Mouse (Mus musculus) neural tube, embryonic 12.5 days (tissue): ENCODE data around the gene Ap5b1. TPM values are rescaled to one million over a fixed set of nuclear protein-coding genes. Genes with fewer than 3 reads are reported as not detected.

Experiments
- ATAC-seq: fragments of 200-750 bp; cut with Nextera tagmentation; 2 replicates; pipeline ENCODE4 v1.8.0; 2017; ENCODE audit warnings: low read depth, mild to moderate bottlenecking, moderate TSS enrichment, moderate library complexity; ENCODE audit not compliant: low FRiP score
- H3K27ac ChIP-seq: fragments of 300-500 bp; sonication (generic); 2 replicates; pipeline ENCODE4 v1.5.1; 2016
- H3K27me3 ChIP-seq: fragments of 300-500 bp; sonication (generic); replicated peaks from 2 replicates; pipeline ENCODE4 v1.6.1; 2016; ENCODE audit warnings: mild to moderate bottlenecking
- H3K36me3 ChIP-seq: fragments of 300-500 bp; sonication (generic); 2 replicates; pipeline ENCODE4 v1.6.1; 2016; ENCODE audit warnings: mild to moderate bottlenecking
- H3K4me1 ChIP-seq: fragments of 300-500 bp; sonication (generic); 2 replicates; pipeline ENCODE4 v1.6.1; 2016
- H3K4me2 ChIP-seq: fragments of 300-500 bp; sonication (generic); replicated peaks from 2 replicates; pipeline ENCODE4 v1.6.1; 2016; ENCODE audit warnings: mild to moderate bottlenecking
- H3K4me3 ChIP-seq: fragments of 300-500 bp; sonication (generic); 2 replicates; pipeline ENCODE4 v1.5.1; 2016
- H3K9ac ChIP-seq: fragments of 300-500 bp; sonication (generic); 2 replicates; pipeline ENCODE4 v1.6.1; 2016; ENCODE audit warnings: mild to moderate bottlenecking
- H3K9me3 ChIP-seq: fragments of 300-500 bp; sonication (generic); 2 replicates; pipeline ENCODE4 v1.6.1; 2016; ENCODE audit warnings: mild to moderate bottlenecking
- WGBS: fragments of 180-500 bp; shearing (Covaris S2); methylation state at CpG from one replicate; pipeline ENCODE4 v1.1.7; 2016; 5-methylcytosine and 5-hydroxymethylcytosine counted together
- polyA plus RNA-seq: library from polyadenylated mRNA; unstranded; fragments of >200 nt; fragmentation: Nextera tagmentation; extraction: Ambion mirVana; gene quantifications from 2 replicates; pipeline ENCODE4 v1.2.1, GENCODE M21; 2016

The Ap5b1 gene
- 2.5 and 2.8 TPM in 2 replicates for polyA plus RNA-seq

- peaks cover 17% of the 10 kb centered on the region for H3K4me1 ChIP-seq
- H3K9ac ChIP-seq = peak within 1 kb of the TSS; percentile 76
- ATAC-seq = peak; percentile 90
- H3K27ac ChIP-seq = peak within 1 kb of the TSS; percentile 71
- peak within 1 kb of the TSS; percentile 93 for H3K4me2 ChIP-seq
- no peaks in the 10 kb centered on the region for H3K9me3 ChIP-seq
- H3K36me3 ChIP-seq = no peaks in the 10 kb centered on the region; the same call in none of the 2 replicates
- H3K4me3 ChIP-seq = peak within 1 kb of the TSS; percentile 79
- peaks cover 49% of the 10 kb centered on the region for H3K27me3 ChIP-seq
- WGBS = under 1% methylated on average over 102 of the region's 102 CpGs
These were observed at the start of gene Ap5b1 for GRCm38 (mm10) chr19:5567534-5568469. Gene Ap5b1 (plus strand): TSS chr19:5568025.

DNA sequence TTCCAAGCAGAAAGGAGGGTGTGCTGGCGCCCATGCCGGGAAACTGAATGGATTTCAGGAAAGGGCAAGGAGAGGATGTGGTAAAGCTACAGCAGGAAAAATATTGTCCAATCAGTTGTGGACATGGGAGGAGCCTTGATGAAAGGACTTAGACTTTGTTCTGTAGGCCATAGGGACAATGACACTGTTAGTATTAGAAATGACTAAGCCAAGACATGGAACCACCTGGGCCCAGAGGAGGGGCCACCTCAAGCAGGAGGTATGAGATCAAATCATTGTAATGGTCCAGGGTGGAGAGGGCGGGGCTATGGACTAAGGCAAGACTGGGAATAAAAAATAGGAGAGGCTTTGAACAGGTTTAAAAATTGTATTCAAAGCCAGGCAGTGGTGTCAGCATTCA is 49.1 kb upstream of the Ap5b1 start:
- H3K9me3 ChIP-seq = no peaks in the 10 kb centered on the region
- H3K4me2 ChIP-seq = no peak overlapping the region
- 90% methylated on average over 3 of the region's 3 CpGs for WGBS
- no peaks in the 10 kb centered on the region for H3K4me1 ChIP-seq
- no peaks in the 10 kb centered on the region for H3K36me3 ChIP-seq
- no peak overlapping the region for H3K4me3 ChIP-seq
- H3K27ac ChIP-seq = no peak overlapping the region
- H3K9ac ChIP-seq = no peak overlapping the region
- ATAC-seq = no peak
- H3K27me3 ChIP-seq = no peaks in the 10 kb centered on the region

- Histone ChIP-seq H3K4me1 (0 out of 2 replicates have a peak, but pooled peaks cover 4% of the 10 kb centered on the region), H3K9me3 (no peaks in the 10 kb centered on the region), H3K36me3 (no peaks in the 10 kb centered on the region), H3K27ac (no peak overlapping the region), H3K27me3 (no peaks in the 10 kb centered on the region), H3K9ac (no peak overlapping the region), H3K4me2 (no peak overlapping the region), H3K4me3 (no peak overlapping the region)
- ATAC-seq = no peak
- WGBS = 75% methylated on average over 5 of the region's 5 CpGs
These were observed 42.6 kb upstream of the Ap5b1 start for GRCm38 (mm10) chr19:5525204-5525603.

DNA sequence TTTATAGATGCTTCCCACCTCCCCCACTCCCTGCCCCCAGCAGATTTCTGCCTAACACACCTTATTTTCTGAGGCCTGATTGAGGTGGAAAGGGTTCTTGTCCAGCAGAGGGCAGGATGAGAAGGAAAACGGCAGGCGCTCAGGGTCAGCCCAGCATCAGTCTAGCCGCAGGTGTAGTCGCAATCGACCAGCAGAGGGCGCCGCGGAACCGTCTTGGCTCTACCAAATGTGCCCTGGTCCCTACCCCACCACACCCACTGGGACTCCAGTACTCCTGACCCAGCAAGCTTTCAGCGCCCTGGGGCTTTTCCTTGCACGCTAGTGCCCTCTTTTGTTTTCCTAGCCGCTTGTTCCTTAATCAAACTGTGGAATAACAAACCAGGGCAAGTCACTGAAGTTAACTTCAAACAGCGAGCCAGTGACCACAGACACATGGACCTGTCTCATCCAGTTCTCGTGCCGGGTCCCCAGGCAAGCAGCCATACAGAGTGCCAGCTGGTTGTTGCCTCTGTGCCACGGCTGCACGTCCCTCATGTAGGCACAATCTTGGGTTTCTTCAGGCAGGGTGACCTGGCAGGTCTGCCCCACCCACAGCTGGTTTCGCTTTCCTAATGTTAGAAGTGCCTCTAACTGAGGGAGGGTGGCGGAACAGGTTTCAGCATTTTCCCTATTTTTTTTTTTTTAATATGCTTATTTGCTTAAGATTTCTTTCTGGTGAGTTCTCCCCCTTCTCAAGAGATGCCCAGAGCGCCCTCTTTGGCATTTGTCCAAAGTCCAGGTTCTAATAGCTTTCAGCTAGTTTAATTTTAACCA is 38.3 kb upstream of the Ap5b1 start:
- Histone ChIP-seq H3K36me3 (no peaks in the 10 kb centered on the region), H3K4me1 (0 out of 2 replicates have a peak, but pooled peaks cover 4% of the 10 kb centered on the region), H3K9ac (no peak overlapping the region), H3K27ac (no peak overlapping the region), H3K4me2 (peak overlapping the region; percentile 30), H3K9me3 (no peaks in the 10 kb centered on the region), H3K27me3 (peaks cover 8% of the 10 kb centered on the region; the same call in 1 of the 2 replicates), H3K4me3 (no peak overlapping the region)
- 15% methylated on average over 20 of the region's 20 CpGs for WGBS
- peak; percentile 85 for ATAC-seq

GRCm38 (mm10) chr19:5530138-5530524 is 37.7 kb upstream of the Ap5b1 start:
- Histone ChIP-seq H3K4me2 (0 out of 2 replicates have a peak overlapping the region, but pooled peaks have one; percentile 2), H3K4me1 (0 out of 2 replicates have a peak, but pooled peaks cover 4% of the 10 kb centered on the region), H3K9me3 (no peaks in the 10 kb centered on the region), H3K9ac (no peak overlapping the region), H3K36me3 (no peaks in the 10 kb centered on the region), H3K27ac (no peak overlapping the region), H3K27me3 (peaks cover 8% of the 10 kb centered on the region; the same call in 1 of the 2 replicates), H3K4me3 (no peak overlapping the region)
- ATAC-seq = no peak
- WGBS = 37% methylated on average over 7 of the region's 7 CpGs

GRCm38 (mm10) chr19:5532520-5532919 is 35.3 kb upstream of the Ap5b1 start:
- H3K9me3 ChIP-seq = no peaks in the 10 kb centered on the region
- H3K9ac ChIP-seq = no peak overlapping the region
- ATAC-seq = no peak
- H3K27ac ChIP-seq = no peak overlapping the region
- no peak overlapping the region for H3K4me2 ChIP-seq
- 76% methylated on average over 8 of the region's 8 CpGs for WGBS
- H3K4me3 ChIP-seq = no peak overlapping the region
- no peaks in the 10 kb centered on the region for H3K36me3 ChIP-seq
- 0 out of 2 replicates have a peak, but pooled peaks cover 4% of the 10 kb centered on the region for H3K4me1 ChIP-seq
- H3K27me3 ChIP-seq = peaks cover 11% of the 10 kb centered on the region; the same call in 1 of the 2 replicates

- no peak overlapping the region for H3K9ac ChIP-seq
- WGBS = 75% methylated on average over 8 of the region's 8 CpGs
- no peaks in the 10 kb centered on the region for H3K4me1 ChIP-seq
- no peak overlapping the region for H3K4me3 ChIP-seq
- no peak overlapping the region for H3K27ac ChIP-seq
- H3K4me2 ChIP-seq = no peak overlapping the region
- no peaks in the 10 kb centered on the region for H3K36me3 ChIP-seq
- H3K9me3 ChIP-seq = no peaks in the 10 kb centered on the region
- ATAC-seq = no peak
- peaks cover 4% of the 10 kb centered on the region; the same call in 1 of the 2 replicates for H3K27me3 ChIP-seq
These were observed 29.0 kb upstream of the Ap5b1 start for GRCm38 (mm10) chr19:5538786-5539185.

DNA sequence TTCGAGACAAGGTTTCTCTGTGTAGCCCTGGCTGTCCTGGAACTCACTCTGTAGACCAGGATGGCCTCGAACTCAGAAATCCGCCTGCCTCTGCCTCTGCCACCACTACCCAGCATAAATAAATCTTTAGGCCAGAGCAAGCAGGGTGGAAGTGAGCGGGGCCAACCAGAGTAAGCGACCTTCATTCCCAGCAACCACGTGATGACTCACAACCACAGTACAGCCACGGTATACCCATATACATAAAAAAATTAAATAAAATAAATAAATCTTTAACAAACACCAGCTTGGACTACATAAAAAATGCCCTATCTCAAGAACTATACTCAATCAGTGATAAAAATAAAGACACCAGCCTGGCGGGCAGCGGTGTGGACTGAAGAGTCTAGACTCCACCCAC is 24.5 kb upstream of the Ap5b1 start:
- no peak overlapping the region for H3K27ac ChIP-seq
- H3K9ac ChIP-seq = no peak overlapping the region
- no peaks in the 10 kb centered on the region for H3K27me3 ChIP-seq
- no peak for ATAC-seq
- no peak overlapping the region for H3K4me3 ChIP-seq
- WGBS = 85% methylated on average over 9 of the region's 9 CpGs
- H3K4me2 ChIP-seq = no peak overlapping the region
- H3K36me3 ChIP-seq = no peaks in the 10 kb centered on the region
- no peaks in the 10 kb centered on the region for H3K4me1 ChIP-seq
- H3K9me3 ChIP-seq = no peaks in the 10 kb centered on the region

- Histone ChIP-seq H3K27me3 (no peaks in the 10 kb centered on the region), H3K27ac (no peak overlapping the region), H3K9ac (no peak overlapping the region), H3K4me3 (no peak overlapping the region), H3K9me3 (no peaks in the 10 kb centered on the region), H3K36me3 (no peaks in the 10 kb centered on the region), H3K4me1 (no peaks in the 10 kb centered on the region), H3K4me2 (no peak overlapping the region)
- ATAC-seq = no peak
- WGBS = 56% methylated on average over 11 of the region's 11 CpGs
These were observed 23.8 kb upstream of the Ap5b1 start for GRCm38 (mm10) chr19:5544031-5544430.

GRCm38 (mm10) chr19:5547471-5548056 is 20.3 kb upstream of the Ap5b1 start:
- WGBS = 78% methylated on average over 4 of the region's 4 CpGs
- no peak for ATAC-seq
- Histone ChIP-seq H3K9ac (no peak overlapping the region), H3K27me3 (0 out of 2 replicates have a peak, but pooled peaks cover 4% of the 10 kb centered on the region), H3K4me1 (no peaks in the 10 kb centered on the region), H3K36me3 (no peaks in the 10 kb centered on the region), H3K4me2 (no peak overlapping the region), H3K27ac (no peak overlapping the region), H3K4me3 (no peak overlapping the region), H3K9me3 (no peaks in the 10 kb centered on the region)

GRCm38 (mm10) chr19:5553802-5554201 is 14.0 kb upstream of the Ap5b1 start:
- Histone ChIP-seq H3K27ac (no peak overlapping the region), H3K4me2 (no peak overlapping the region), H3K9me3 (no peaks in the 10 kb centered on the region), H3K9ac (no peak overlapping the region), H3K36me3 (no peaks in the 10 kb centered on the region), H3K4me3 (no peak overlapping the region), H3K4me1 (no peaks in the 10 kb centered on the region), H3K27me3 (peaks cover 40% of the 10 kb centered on the region)
- no peak for ATAC-seq
- 53% methylated on average over 8 of the region's 8 CpGs for WGBS

GRCm38 (mm10) chr19:5554212-5554611 is 13.6 kb upstream of the Ap5b1 start:
- Histone ChIP-seq H3K36me3 (no peaks in the 10 kb centered on the region), H3K4me2 (no peak overlapping the region), H3K9me3 (no peaks in the 10 kb centered on the region), H3K4me1 (no peaks in the 10 kb centered on the region), H3K9ac (no peak overlapping the region), H3K27me3 (peaks cover 44% of the 10 kb centered on the region), H3K4me3 (no peak overlapping the region), H3K27ac (no peak overlapping the region)
- no peak for ATAC-seq
- 75% methylated on average over 14 of the region's 14 CpGs for WGBS
